Mouse (Mus musculus) kidney, embryonic 15.5 days (tissue): Measurements from ENCODE around the gene Lcmt2. TPM values are rescaled to one million over a fixed set of nuclear protein-coding genes. Genes with fewer than 3 reads are reported as not detected.
"Not testable (repeated sequence)": the region's sequence is repeated elsewhere in the genome, so short reads cannot be mapped to it uniquely, and the experiment has no call there.

Experiments used
- ATAC-seq: fragments of 200-750 bp; cut with Nextera tagmentation; replicated peaks from 2 replicates; pipeline ENCODE4 v1.8.0; 2017; ENCODE audit warnings: moderate TSS enrichment; ENCODE audit not compliant: low FRiP score
- H3K27ac ChIP-seq: fragments of 300-500 bp; sonication (generic); 2 replicates; pipeline ENCODE4 v1.5.1; 2015; ENCODE audit warnings: mild to moderate bottlenecking, inconsistent platforms
- H3K27me3 ChIP-seq: fragments of 300-500 bp; sonication (generic); 2 replicates; pipeline ENCODE4 v1.6.1; 2015; ENCODE audit warnings: inconsistent platforms
- H3K36me3 ChIP-seq: fragments of 300-500 bp; sonication (generic); 2 replicates; pipeline ENCODE4 v1.6.1; 2015; ENCODE audit warnings: inconsistent platforms
- H3K4me1 ChIP-seq: fragments of 300-500 bp; sonication (generic); 2 replicates; pipeline ENCODE4 v1.6.1; 2015; ENCODE audit warnings: inconsistent platforms
- H3K4me2 ChIP-seq: fragments of 300-500 bp; sonication (generic); 2 replicates; pipeline ENCODE4 v1.6.1; 2015; ENCODE audit warnings: moderate library complexity, mild to moderate bottlenecking, inconsistent platforms
- H3K4me3 ChIP-seq: fragments of 300-500 bp; sonication (generic); replicated peaks from 2 replicates; pipeline ENCODE4 v1.5.1; 2015; ENCODE audit warnings: mild to moderate bottlenecking, inconsistent platforms
- H3K9ac ChIP-seq: fragments of 300-500 bp; sonication (generic); 2 replicates; pipeline ENCODE4 v1.6.1; 2015; ENCODE audit warnings: mild to moderate bottlenecking, inconsistent platforms
- H3K9me3 ChIP-seq: fragments of 300-500 bp; sonication (generic); replicated peaks from 2 replicates; pipeline ENCODE4 v1.6.1; 2016; ENCODE audit warnings: inconsistent platforms
- WGBS: fragments of 180-500 bp; shearing (Covaris S2); methylation state at CpG from one replicate; pipeline ENCODE4 v1.1.7; 2015; ENCODE audit warnings: mixed read lengths; 5-methylcytosine and 5-hydroxymethylcytosine counted together
- polyA plus RNA-seq: library from polyadenylated mRNA; unstranded; fragments of >200 nt; fragmentation: Nextera tagmentation; extraction: Ambion mirVana; gene quantifications from 2 replicates; pipeline ENCODE4 v1.2.1, GENCODE M21; 2015

Gene Lcmt2
- polyA plus RNA-seq, 1 experiment from 2014 or later: 24.5 TPM

DNA sequence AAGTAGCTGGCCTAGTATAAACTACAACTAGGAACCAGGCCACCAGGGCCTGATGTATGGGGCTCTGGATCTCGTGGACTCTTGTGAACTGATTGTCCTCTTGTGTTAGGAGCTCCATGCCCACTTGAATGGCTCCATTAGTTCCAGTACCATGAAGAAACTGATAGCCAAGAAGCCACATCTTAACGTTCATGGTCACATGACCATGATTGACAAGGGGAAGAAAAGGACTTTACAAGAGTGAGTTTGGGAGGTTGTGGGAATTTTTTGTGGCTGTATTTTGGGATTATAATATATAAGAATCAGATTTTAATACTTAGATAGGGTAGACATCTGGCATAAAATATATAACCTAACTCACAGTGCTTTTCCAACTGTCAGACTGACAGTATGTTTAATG, 2.0 kb upstream of the Lcmt2 start:
- Histone ChIP-seq H3K4me3 (no peak overlapping the region), H3K4me1 (peaks cover 28% of the 10 kb centered on the region), H3K27ac (no peak overlapping the region), H3K9me3 (no peaks in the 10 kb centered on the region), H3K4me2 (no peak overlapping the region), H3K36me3 (peaks cover 58% of the 10 kb centered on the region), H3K27me3 (no peaks in the 10 kb centered on the region), H3K9ac (no peak overlapping the region)
- ATAC-seq: no peak
- 73% methylated on average over 2 of the region's 2 CpGs for WGBS

DNA sequence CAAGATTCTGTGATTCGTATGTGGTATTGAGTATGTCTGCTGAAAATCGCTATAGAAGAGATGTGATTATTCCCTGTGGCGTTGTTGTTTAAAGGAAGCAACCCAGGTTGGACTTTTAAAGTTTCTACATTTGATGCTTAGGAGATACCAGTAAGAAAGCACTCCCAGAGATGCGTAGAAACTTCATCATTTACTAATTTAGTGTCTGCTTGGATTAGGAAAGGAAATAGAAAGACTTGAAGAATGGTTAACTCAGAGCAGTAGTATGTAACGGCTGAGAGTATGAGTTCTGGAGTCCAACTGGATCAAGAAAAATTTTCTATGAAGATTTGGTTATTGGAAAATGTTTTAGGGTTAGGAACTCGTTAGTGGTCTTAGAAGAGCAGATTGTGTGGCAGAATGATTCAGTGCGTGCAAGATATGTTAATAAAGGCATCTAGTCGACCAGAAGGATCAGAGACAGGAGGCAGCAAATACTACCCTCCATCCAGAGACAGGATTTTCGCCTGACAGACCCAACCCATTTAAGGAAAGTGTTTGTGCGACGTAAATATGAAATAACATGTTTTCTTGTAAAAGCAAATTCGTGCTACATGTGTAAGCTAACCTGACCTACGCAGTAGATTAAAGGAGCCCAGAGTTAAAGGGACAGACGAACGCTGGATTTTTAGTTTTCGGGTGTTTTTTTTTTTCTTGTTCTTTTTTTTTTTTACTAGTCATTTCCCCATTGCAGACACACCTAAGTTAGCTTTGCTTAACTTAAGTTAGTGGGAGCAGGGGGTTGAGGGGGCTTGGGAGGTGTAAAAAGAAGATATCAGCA, 973 bp upstream of the Lcmt2 start:
- Histone ChIP-seq H3K4me1 (peaks cover 28% of the 10 kb centered on the region), H3K27ac (peak overlapping the region; percentile 99), H3K9ac (peak overlapping the region; percentile 68), H3K4me2 (peak overlapping the region; percentile 85), H3K4me3 (peak overlapping the region; percentile 75), H3K9me3 (no peaks in the 10 kb centered on the region), H3K36me3 (peaks cover 53% of the 10 kb centered on the region), H3K27me3 (no peaks in the 10 kb centered on the region)
- ATAC-seq: no peak
- WGBS: 72% methylated on average over 16 of the region's 16 CpGs

DNA sequence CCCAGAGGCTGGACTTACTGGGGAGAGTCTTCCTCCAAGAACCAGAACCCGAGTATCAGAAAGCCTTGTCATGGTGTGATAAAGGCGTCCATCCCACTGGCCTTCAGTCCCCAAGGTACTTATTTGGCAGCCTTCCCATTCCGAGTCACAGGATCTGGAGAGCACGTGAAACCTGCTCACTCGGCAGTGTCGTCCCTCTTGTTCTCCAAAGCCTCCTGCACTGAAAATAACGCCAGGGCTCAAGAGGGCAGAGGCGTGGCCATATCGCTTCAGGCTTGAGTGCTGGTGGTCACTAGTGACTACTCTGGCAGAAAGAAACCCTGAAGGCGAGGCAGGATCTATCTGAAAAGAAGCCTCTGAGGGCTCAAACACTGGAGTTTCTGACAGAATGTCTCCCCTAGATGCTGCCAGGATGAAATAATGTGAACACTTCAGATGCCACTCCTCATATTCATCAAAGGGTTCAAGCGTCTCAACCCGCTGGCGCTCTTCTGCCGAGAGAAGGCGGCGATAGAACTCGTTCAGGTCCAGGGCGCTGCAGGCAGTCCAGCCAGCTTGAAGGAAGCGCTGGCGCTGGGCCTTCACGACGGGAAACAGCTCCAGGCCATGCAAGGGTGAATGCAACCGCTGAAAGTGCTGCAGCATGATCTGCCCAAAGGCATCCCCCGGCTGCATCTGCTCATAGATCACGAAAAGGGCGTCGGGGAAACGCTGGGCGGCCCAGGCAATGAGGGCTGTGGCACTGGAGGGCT, 1.0 kb downstream of the Lcmt2 start:
- Histone ChIP-seq H3K4me2 (peak overlapping the region; percentile 85), H3K36me3 (peaks cover 38% of the 10 kb centered on the region), H3K9ac (peak overlapping the region; percentile 68), H3K4me1 (peaks cover 28% of the 10 kb centered on the region), H3K9me3 (no peaks in the 10 kb centered on the region), H3K27me3 (no peaks in the 10 kb centered on the region), H3K4me3 (peak overlapping the region; percentile 75), H3K27ac (peak overlapping the region; percentile 99)
- ATAC-seq: peak; percentile 37; the same call in 1 of the 2 replicates
- 54% methylated on average over 29 of the region's 29 CpGs for WGBS

DNA sequence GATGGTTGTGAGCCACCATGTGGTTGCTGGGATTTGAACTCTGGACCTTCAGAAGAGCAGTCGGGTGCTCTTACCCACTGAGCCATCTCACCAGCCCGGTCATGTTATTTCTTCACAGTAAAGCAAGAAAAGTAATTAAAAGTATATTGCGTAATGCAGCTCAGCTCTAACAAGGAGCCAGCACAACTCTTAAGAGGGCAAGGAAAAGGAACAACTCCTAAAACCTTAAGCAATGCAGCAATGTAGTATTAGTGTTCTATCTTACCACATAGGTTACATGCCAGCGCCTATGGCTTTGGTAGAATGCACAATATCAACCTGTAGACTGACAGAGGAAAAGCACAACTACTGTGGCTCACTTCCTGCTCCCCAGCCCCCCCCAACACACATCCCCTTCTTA, 3.1 kb downstream of the Lcmt2 start:
- H3K4me1 ChIP-seq: peaks cover 28% of the 10 kb centered on the region
- no peak for ATAC-seq
- 98% methylated on average over 4 of the region's 4 CpGs for WGBS
- peak overlapping the region; percentile 5; the same call in 1 of the 2 replicates for H3K4me2 ChIP-seq
- H3K36me3 ChIP-seq: peaks cover 25% of the 10 kb centered on the region
- H3K27me3 ChIP-seq: no peaks in the 10 kb centered on the region
- no peak overlapping the region for H3K4me3 ChIP-seq
- H3K27ac ChIP-seq: no peak overlapping the region
- H3K9ac ChIP-seq: no peak overlapping the region
- H3K9me3 ChIP-seq: no peaks in the 10 kb centered on the region

DNA sequence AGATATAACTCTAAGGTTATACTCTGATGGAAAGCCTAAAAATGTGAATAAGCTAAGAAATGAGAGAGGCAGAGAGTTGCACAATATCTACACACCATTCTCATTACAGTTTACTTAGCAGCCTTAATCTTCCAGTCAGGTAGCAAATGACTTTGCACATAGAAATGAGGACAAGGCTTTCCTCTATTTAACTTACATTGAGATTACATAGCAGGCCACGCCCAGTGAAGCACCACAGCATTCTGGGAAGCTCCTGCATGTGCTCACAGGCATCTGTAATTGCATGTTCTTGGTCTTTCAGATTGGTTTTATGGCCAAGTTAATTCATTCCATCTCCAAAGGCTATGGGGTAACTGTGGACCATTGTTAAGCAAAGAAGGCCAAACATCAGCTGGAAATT, 7.6 kb downstream of the Lcmt2 start:
- Histone ChIP-seq H3K4me3 (no peak overlapping the region), H3K9me3 (no peaks in the 10 kb centered on the region), H3K27me3 (no peaks in the 10 kb centered on the region), H3K36me3 (peaks cover 9% of the 10 kb centered on the region; the same call in 1 of the 2 replicates), H3K4me2 (no peak overlapping the region), H3K4me1 (no peaks in the 10 kb centered on the region), H3K9ac (no peak overlapping the region), H3K27ac (no peak overlapping the region)
- 74% methylated on average over 1 of the region's 1 CpGs for WGBS
- no peak for ATAC-seq

DNA sequence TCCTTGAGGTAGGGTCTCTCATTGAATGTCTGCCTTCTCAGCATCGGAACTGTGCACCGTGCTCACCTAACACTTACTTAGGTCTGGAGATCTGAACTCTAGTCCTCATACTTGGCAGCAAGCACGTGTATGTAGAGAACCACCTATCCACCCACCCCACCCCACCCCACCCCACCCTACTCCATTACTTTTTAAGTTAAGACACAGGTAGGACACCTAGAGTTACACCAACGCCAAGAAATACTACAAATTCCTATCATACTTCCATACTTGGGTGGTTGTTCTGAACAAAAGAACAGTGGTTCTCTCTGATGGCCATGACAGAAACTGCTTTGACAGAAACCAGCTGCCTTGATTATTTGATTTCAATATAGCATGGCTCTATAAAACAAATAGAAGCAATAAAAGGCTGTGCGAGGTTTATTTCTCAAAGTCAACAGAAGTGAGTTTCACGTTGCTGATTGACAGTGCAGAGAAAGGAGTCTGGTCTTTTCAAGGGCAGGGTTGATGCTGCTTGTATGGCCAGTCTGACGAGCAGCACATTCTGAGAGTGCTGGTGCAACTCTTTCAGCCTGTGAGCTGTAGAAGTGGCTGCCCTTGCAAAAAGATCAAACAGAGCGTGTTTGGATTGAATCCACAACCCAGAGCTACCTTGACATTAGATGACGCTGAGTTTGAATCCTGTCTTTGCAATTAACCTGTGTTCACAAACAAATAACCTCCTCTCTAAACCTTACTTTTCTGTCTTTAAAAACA, 11.4 kb downstream of the Lcmt2 start:
- no peaks in the 10 kb centered on the region for H3K4me1 ChIP-seq
- 68% methylated on average over 9 of the region's 9 CpGs for WGBS

DNA sequence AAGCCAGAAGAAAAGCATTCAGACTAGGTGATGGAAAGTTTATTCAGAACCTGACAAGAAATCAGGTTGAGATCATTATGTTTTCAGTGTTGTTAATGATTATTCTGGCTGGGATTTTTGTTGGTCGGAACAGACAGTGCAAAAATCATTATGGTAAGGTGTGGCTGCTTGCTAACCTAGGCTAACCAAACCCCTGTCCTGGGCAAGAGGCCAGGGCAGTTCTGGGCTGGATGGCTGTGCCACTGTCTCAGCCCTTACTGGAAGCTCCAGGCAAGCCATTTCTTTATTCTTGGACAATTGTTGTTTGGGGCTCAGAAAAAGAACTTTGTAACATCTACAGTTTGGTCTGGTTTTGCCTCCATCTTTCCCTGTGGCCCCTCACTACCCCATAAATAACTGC, 12.9 kb downstream of the Lcmt2 start:
- no peak overlapping the region for H3K4me2 ChIP-seq
- H3K4me1 ChIP-seq: no peaks in the 10 kb centered on the region
- H3K27me3 ChIP-seq: no peaks in the 10 kb centered on the region
- no peaks in the 10 kb centered on the region for H3K9me3 ChIP-seq
- no peak overlapping the region for H3K27ac ChIP-seq
- no peak overlapping the region for H3K9ac ChIP-seq
- no peaks in the 10 kb centered on the region for H3K36me3 ChIP-seq
- WGBS: 81% methylated on average over 1 of the region's 1 CpGs
- no peak for ATAC-seq
- no peak overlapping the region for H3K4me3 ChIP-seq

More for the DNA sequence above, 11.4 kb downstream of the Lcmt2 start:
- no peak overlapping the region for H3K9ac ChIP-seq
- H3K36me3 ChIP-seq: no peaks in the 10 kb centered on the region
- no peak overlapping the region for H3K4me2 ChIP-seq
- no peak overlapping the region for H3K27ac ChIP-seq
- no peak for ATAC-seq
- H3K4me3 ChIP-seq: no peak overlapping the region
- H3K9me3 ChIP-seq: no peaks in the 10 kb centered on the region
- no peaks in the 10 kb centered on the region for H3K27me3 ChIP-seq

DNA sequence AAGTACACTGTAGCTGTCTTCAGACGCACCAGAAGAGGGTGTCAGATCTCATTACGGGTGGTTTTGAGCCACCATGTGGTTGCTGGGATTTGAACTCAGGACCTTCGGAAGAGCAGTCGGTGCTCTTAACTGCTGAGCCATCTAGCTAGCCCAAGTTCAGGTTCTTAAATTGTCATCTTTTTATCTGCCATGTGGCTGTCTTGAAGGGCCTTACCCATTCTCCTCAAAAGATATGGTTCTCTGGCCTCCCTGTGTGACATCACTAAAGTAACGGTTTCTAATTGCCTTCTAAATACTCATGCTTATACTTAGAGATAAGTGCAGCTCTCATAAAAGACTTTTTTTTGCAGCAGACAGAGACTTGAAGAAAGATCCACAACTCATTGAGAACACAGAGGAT, 14.2 kb downstream of the Lcmt2 start:
- WGBS: 92% methylated on average over 5 of the region's 5 CpGs
- not testable (repeated sequence) for H3K27me3 ChIP-seq, H3K36me3 ChIP-seq, H3K4me3 ChIP-seq, H3K4me1 ChIP-seq, H3K9me3 ChIP-seq, H3K4me2 ChIP-seq, H3K9ac ChIP-seq, H3K27ac ChIP-seq, ATAC-seq

DNA sequence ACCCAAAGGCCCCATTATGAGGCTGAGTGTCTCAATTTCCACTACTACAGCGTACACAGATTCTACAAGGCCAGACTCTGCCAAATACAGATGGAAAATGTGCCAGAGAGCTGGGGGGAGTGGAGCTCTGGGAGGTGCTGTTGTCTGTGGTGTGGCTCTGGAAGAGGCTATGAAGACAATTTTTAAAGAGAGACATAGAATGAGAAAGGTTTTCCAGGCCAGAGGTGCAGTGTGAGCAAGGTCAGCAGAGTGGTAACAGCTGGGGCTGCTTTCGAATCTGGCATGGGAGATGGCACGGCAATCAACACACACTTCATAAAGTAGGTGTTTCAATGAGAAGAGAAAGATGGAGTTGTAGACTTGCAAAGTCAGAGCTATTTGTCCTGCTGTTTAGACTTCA, 21.2 kb downstream of the Lcmt2 start:
- H3K9me3 ChIP-seq: no peaks in the 10 kb centered on the region
- WGBS: 80% methylated on average over 3 of the region's 3 CpGs
- no peaks in the 10 kb centered on the region for H3K36me3 ChIP-seq
- no peak overlapping the region for H3K9ac ChIP-seq
- no peaks in the 10 kb centered on the region; the same call in 1 of the 2 replicates for H3K27me3 ChIP-seq
- H3K4me2 ChIP-seq: no peak overlapping the region
- H3K27ac ChIP-seq: no peak overlapping the region
- H3K4me3 ChIP-seq: no peak overlapping the region
- no peak for ATAC-seq
- H3K4me1 ChIP-seq: peaks cover 3% of the 10 kb centered on the region; the same call in 1 of the 2 replicates

DNA sequence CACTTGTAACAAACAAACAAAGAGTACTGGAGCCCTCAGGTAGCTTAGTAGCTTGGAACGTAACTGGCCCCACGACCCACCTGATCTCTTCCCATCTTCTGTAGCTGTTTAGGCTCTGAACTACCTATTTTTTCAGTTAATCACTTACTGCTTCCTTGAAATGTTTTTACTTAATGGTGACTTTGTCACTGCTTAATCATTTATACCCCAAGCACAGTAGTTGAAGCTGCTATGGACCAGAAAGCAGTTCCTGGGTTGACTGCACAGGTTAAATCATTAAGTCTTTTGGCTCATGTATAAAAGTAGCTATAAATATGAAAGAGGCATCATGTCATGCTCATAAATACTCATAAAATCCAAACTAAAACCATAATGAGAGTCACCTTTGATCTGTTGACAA, 25.0 kb downstream of the Lcmt2 start:
- Histone ChIP-seq H3K27ac (no peak overlapping the region), H3K27me3 (no peaks in the 10 kb centered on the region; the same call in 1 of the 2 replicates), H3K9ac (no peak overlapping the region), H3K4me1 (peaks cover 3% of the 10 kb centered on the region; the same call in 1 of the 2 replicates), H3K4me2 (no peak overlapping the region), H3K36me3 (no peaks in the 10 kb centered on the region), H3K4me3 (no peak overlapping the region), H3K9me3 (no peaks in the 10 kb centered on the region)
- ATAC-seq: 0 out of 2 replicates have a peak, but pooled peaks have one; percentile 54
- 78% methylated on average over 2 of the region's 2 CpGs for WGBS

DNA sequence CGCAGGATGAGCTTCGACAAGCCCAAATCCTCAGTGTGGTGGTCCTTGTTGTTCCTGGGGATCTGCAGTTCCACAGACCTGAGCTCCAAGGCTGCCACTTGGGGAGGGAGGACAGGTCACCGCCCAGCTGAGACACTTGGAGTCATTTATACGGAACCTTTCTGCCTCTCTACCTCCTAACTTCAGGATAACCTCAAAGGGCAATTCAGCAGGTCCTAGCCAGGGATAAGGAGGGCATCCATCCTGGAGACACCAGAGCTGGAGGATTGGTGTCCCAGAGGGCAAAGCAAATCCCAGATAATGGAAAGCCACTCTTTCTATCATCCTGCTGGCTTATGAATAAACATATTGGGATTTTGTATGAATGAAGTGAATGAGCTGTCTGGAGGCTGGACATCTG, 30.8 kb downstream of the Lcmt2 start, which contains the start of gene Tgm7:
TSS of gene Tgm7 (minus strand) at position 101 of the 400 bp plus-strand sequence.
- WGBS: 89% methylated on average over 4 of the region's 4 CpGs
- Histone ChIP-seq H3K27me3 (no peaks in the 10 kb centered on the region), H3K4me3 (no peak within 1 kb of the TSS), H3K4me1 (no peaks in the 10 kb centered on the region), H3K4me2 (no peak within 1 kb of the TSS), H3K9me3 (no peaks in the 10 kb centered on the region), H3K9ac (no peak within 1 kb of the TSS), H3K36me3 (no peaks in the 10 kb centered on the region), H3K27ac (no peak within 1 kb of the TSS)
- no peak for ATAC-seq

DNA sequence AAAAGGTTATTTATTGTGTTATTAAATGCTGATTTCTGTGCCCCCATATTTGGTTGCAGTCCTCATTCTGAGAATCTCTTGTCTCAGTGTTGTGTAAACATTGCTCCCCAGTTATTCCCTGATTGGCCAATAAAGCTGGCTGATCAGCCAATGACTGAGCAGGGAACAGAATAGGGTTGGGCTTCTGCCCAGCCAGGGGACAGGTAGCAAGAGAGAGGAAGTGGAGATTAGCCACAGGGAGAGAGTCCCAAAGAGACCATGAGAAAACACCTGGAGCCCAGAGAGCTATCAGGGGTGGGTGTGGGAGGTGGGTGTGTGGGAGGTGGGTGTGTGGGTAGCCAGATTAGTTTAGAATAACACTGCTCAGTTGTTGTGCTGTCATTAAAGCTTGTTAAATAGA, 34.5 kb downstream of the Lcmt2 start:
- H3K4me3 ChIP-seq: no peak overlapping the region
- peak; percentile 46; the same call in 1 of the 2 replicates for ATAC-seq
- no peak overlapping the region for H3K4me2 ChIP-seq

More for the DNA sequence above, 34.5 kb downstream of the Lcmt2 start:
- no peak overlapping the region for H3K27ac ChIP-seq
- no peak overlapping the region for H3K9ac ChIP-seq
- H3K4me1 ChIP-seq: peaks cover 10% of the 10 kb centered on the region
- H3K9me3 ChIP-seq: no peaks in the 10 kb centered on the region
- H3K27me3 ChIP-seq: no peaks in the 10 kb centered on the region
- H3K36me3 ChIP-seq: no peaks in the 10 kb centered on the region
